Mouse (Mus musculus) liver, adult 2 months (tissue): ENCODE measurements around the gene Bhlha15. TPM values are rescaled to one million over a fixed set of nuclear protein-coding genes. Genes with fewer than 3 reads are reported as not detected.
A peak's percentile ranks its signal among the peaks of the same experiment; 100 is the strongest.

ENCODE experiments used
- DNase-seq: peaks from one replicate; pipeline ENCODE4 v3.0.0-alpha.2; 2011; ENCODE audit warnings: low read depth, low spot score; ENCODE audit errors: extremely low read depth
- H3K27ac ChIP-seq: fragments of 200-500 bp; replicated peaks from 2 replicates; pipeline ENCODE4 v1.5.1; 2012; ENCODE audit warnings: low read depth, mild to moderate bottlenecking, control low read depth, inconsistent platforms, low read length; ENCODE audit not compliant: insufficient read depth
- H3K27me3 ChIP-seq: fragments of 200-500 bp; 2 replicates; pipeline ENCODE4 v1.6.1; 2012; ENCODE audit warnings: mild to moderate bottlenecking, moderate library complexity, low read length, inconsistent platforms; ENCODE audit not compliant: control insufficient read depth, insufficient read depth
- H3K36me3 ChIP-seq: fragments of 200-500 bp; 2 replicates; pipeline ENCODE4 v1.6.1; 2012; ENCODE audit warnings: low read length, inconsistent platforms; ENCODE audit not compliant: control insufficient read depth, insufficient read depth
- H3K4me1 ChIP-seq: fragments of 200-500 bp; 2 replicates; pipeline ENCODE4 v1.6.1; 2011; ENCODE audit warnings: low read length; ENCODE audit not compliant: control insufficient read depth, insufficient read depth
- H3K4me3 ChIP-seq: fragments of 200-500 bp; 2 replicates; pipeline ENCODE4 v1.5.1; 2011; ENCODE audit warnings: low read depth, mild to moderate bottlenecking, control low read depth, low read length, moderate library complexity; ENCODE audit not compliant: insufficient read depth
- H3K79me2 ChIP-seq: fragments of 200-500 bp; 2 replicates; pipeline ENCODE4 v1.6.1; 2012; ENCODE audit warnings: inconsistent platforms, mild to moderate bottlenecking, low read length, moderate library complexity; ENCODE audit not compliant: control insufficient read depth, insufficient read depth
- H3K9ac ChIP-seq: fragments of 200-500 bp; 2 replicates; pipeline ENCODE4 v1.6.1; 2012; ENCODE audit warnings: low read depth, mild to moderate bottlenecking, control low read depth, inconsistent platforms, low read length
- CTCF ChIP-seq: fragments of 200-500 bp; IDR thresholded peaks from 2 replicates; pipeline ENCODE4 v1.5.1; 2011; ENCODE audit warnings: low read depth, low read length, control low read depth
- POLR2A ChIP-seq: fragments of 200-500 bp; IDR thresholded peaks from 2 replicates; pipeline ENCODE4 v1.6.1; 2011; ENCODE audit warnings: low read length, control low read depth; ENCODE audit not compliant: insufficient read depth; ENCODE audit errors: extremely low read depth
- whole genome bisulfite sequencing: fragments of 180-500 bp; shearing (Covaris S2); methylation state at CpG from one replicate; pipeline ENCODE4 v1.1.7; 2018; 5-methylcytosine and 5-hydroxymethylcytosine counted together
- polyA plus RNA-seq: library from polyadenylated mRNA; depleted of rRNA; stranded (reverse); fragments of >200 nt; gene quantifications from 2 replicates; pipeline ENCODE4 v1.2.3, GENCODE M21; 2012
- total RNA-seq: library from RNA; depleted of rRNA; stranded (reverse); fragments of >200 nt; gene quantifications from 2 replicates; pipeline ENCODE4 v1.2.3, GENCODE M21; 2014

The Bhlha15 gene
- total and polyA plus RNA-seq, 2 experiments, result 0.18 to 0.70 TPM

- Histone ChIP-seq H3K36me3 (no peaks in the 10 kb centered on the region), H3K27ac (no peak overlapping the region), H3K4me1 (no peaks in the 10 kb centered on the region; the same call in 1 of the 2 replicates), H3K4me3 (no peak overlapping the region), H3K9ac (no peak overlapping the region), H3K79me2 (no peaks in the 10 kb centered on the region), H3K27me3 (no peaks in the 10 kb centered on the region)
- no peak for DNase-seq
- no peak for TF ChIP-seq POLR2A
- TF ChIP-seq CTCF, result no peak
- 87% methylated on average over 7 of the region's 7 CpGs for WGBS
These were observed 4.3 kb downstream of the Bhlha15 start for GRCm38 (mm10) chr5:144194416-144194815.

- no peaks in the 10 kb centered on the region for H3K79me2 ChIP-seq
- no peak overlapping the region for H3K9ac ChIP-seq
- H3K27me3 ChIP-seq, result no peaks in the 10 kb centered on the region
- no peak overlapping the region for H3K4me3 ChIP-seq
- H3K27ac ChIP-seq, result no peak overlapping the region
- TF ChIP-seq POLR2A (no peak), CTCF (no peak)
- DNase-seq, result no peak
- no peaks in the 10 kb centered on the region for H3K36me3 ChIP-seq
- H3K4me1 ChIP-seq, result no peaks in the 10 kb centered on the region
- 91% methylated on average over 8 of the region's 8 CpGs for WGBS
These were observed 5.5 kb downstream of the Bhlha15 start for GRCm38 (mm10) chr5:144195567-144195966.

GRCm38 (mm10) chr5:144200616-144201015 is 10.5 kb downstream of the Bhlha15 start:
- TF ChIP-seq POLR2A (no peak), CTCF (no peak)
- Histone ChIP-seq H3K4me3 (no peak overlapping the region), H3K79me2 (no peaks in the 10 kb centered on the region), H3K27me3 (no peaks in the 10 kb centered on the region), H3K9ac (no peak overlapping the region), H3K36me3 (peaks cover 4% of the 10 kb centered on the region; the same call in 1 of the 2 replicates), H3K27ac (no peak overlapping the region), H3K4me1 (no peaks in the 10 kb centered on the region)
- DNase-seq, result no peak
- WGBS, result 94% methylated on average over 11 of the region's 11 CpGs

- H3K27me3 ChIP-seq, result no peaks in the 10 kb centered on the region
- H3K27ac ChIP-seq, result no peak overlapping the region
- H3K36me3 ChIP-seq, result peaks cover 9% of the 10 kb centered on the region; the same call in 1 of the 2 replicates
- no peak overlapping the region for H3K4me3 ChIP-seq
- no peak for DNase-seq
- 98% methylated on average over 6 of the region's 6 CpGs for WGBS
- no peaks in the 10 kb centered on the region for H3K4me1 ChIP-seq
- H3K79me2 ChIP-seq, result no peaks in the 10 kb centered on the region
- TF ChIP-seq POLR2A (no peak), CTCF (0 out of 2 replicates have a peak, but pooled peaks have one; percentile 8)
- H3K9ac ChIP-seq, result no peak overlapping the region
These were observed 12.3 kb downstream of the Bhlha15 start for GRCm38 (mm10) chr5:144202430-144202829.

- no peak for TF ChIP-seq POLR2A
- TF ChIP-seq CTCF, result no peak
- H3K9ac ChIP-seq, result no peak overlapping the region
- DNase-seq, result no peak
- H3K27me3 ChIP-seq, result no peaks in the 10 kb centered on the region
- no peaks in the 10 kb centered on the region for H3K4me1 ChIP-seq
- 97% methylated on average over 10 of the region's 10 CpGs for WGBS
- H3K4me3 ChIP-seq, result no peak overlapping the region
- no peak overlapping the region for H3K27ac ChIP-seq
- H3K36me3 ChIP-seq, result peaks cover 9% of the 10 kb centered on the region; the same call in 1 of the 2 replicates
- H3K79me2 ChIP-seq, result no peaks in the 10 kb centered on the region
These were observed 13.4 kb downstream of the Bhlha15 start for GRCm38 (mm10) chr5:144203398-144203959.

GRCm38 (mm10) chr5:144204303-144204702 is 14.2 kb downstream of the Bhlha15 start:
- Histone ChIP-seq H3K4me1 (no peaks in the 10 kb centered on the region), H3K36me3 (peaks cover 9% of the 10 kb centered on the region; the same call in 1 of the 2 replicates), H3K9ac (no peak overlapping the region), H3K27me3 (no peaks in the 10 kb centered on the region), H3K27ac (no peak overlapping the region), H3K79me2 (no peaks in the 10 kb centered on the region), H3K4me3 (no peak overlapping the region)
- 98% methylated on average over 12 of the region's 12 CpGs for WGBS
- TF ChIP-seq POLR2A (no peak), CTCF (no peak)
- no peak for DNase-seq
